Mouse (Mus musculus) telencephalon, adult 2 months (tissue): ENCODE measurements around the gene Rpl3l.
"Not testable (repeated sequence)": the region's sequence is repeated elsewhere in the genome, so short reads cannot be mapped to it uniquely, and the experiment has no call there.

Experiments
- DNase-seq: peaks from one replicate; pipeline ENCODE4 v3.0.0-alpha.2; 2011; ENCODE audit warnings: low read depth, low spot score

Rpl3l gene

DNA sequence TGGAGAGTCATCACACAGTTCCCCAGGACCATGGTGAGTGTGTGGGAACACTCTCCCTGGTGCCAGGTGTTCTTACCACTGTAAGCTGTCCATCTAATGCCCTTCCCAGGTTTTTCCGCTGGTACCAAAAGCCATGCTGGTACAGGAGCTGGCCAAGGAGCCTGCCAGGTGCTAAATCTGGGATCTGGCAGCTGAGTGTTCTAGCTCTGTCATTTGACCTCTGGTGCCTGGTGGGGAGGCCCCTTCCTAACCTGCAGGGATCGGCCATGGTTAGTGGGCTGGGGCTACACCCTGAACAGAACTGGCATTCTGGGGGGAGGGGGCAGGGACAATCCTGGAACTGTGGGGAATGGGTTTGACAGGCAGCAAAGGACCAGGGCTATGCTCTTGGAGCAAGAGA is at the start of gene Rpl3l:
Rpl3l (plus strand) TSS at position 203 of the 400 bp plus-strand sequence.
- no peak for DNase-seq

DNA sequence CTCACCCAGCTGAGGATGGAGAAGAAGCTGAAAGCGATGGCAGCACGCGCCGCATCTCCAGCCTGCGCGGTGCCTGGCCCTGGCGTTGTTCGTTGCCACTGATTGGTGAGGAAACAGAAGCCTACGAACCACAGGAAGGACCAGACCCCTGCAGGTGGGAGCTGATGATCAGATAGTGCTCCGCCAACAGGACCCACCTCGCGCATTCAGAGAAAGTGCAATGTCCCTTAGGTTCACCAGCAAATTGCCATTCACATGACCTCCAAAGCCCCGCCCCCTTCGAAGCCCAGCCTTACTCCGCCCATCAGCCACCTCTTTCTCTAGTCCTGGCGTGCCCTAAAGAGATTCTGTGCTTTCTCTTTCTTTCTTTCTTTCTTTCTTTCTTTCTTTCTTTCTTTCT is 41.1 kb upstream of the Rpl3l start:
- no peak for DNase-seq

DNA sequence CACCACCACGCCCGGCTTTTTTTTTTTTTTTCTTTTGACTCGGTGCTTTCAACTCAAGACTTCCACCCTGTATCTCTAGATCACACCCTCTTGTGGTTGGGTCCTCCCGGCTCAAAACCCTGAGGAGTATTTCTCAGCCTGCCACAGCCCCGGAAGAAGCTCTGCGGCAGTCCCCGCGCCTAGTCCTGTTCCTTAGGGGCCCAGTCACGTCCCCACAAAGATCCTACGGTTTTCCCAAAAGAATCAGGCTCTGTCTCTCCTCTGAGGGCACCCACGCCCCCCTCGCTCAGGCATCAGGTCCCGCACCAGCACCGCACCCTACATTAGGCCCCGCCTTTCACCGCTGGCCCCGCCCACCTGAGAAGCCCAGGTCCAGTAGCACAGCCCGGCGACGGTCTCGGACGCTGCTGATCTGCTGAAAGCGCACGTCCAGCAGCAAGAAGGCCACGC is 40.4 kb upstream of the Rpl3l start:
- DNase-seq = no peak

DNA sequence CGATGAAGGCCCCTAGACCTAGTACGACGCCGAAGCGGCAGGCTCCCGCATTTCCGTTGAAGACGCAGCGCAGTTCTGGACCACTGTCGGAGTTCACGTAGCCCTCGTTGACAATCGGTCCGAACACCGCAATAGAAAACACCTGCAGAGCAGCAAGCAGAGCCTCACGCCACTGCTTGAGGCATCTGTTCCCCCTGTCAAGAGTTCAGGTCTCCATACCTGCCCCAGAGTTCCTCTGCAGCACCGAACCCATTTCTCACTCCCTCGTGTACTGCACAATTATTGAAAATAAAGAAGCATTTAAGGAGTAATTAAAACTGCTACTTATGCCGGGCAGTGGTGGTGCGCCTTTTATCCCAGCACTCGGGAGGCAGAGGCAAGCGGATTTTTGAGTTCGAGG is 40.0 kb upstream of the Rpl3l start:
- DNase-seq = no peak

DNA sequence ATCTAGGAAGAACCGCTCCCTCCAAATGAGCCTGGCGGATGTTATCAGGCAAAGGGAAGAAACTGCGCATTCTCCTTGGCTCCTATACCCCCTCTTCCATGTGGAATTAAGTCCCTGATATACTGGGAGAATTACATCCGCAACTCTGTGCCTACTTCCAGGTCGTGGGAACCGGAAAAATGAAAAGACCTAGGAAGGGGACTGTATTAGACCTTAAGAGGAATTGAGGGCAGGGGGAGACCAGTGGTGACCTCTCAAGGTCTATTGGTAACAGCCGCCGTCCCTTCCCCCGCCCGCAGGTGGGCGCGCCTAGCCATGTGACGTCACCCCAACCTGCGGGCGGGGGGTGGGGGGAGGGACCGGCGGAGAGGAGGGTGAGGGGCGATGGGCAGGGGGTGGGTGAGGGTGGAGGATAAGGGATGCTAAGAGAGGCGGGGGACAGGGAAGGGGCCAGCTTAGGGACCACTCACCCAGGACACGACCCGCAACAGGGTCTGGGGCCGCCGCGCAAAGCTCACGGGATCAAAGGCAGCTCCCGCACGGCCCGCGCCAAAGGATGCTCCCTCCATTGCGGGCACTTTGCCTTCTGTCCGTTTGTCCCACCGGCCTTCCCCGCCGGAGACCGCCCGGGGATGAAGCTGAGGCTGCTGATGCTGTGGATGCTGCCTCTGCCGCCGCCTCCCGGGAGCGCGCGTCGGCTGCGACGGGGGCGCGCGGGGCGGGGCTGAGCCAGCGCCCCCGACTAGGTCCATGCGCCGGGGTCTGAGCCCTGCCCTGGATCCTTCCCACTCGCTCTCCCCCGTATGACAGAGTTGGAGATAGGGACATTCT is 38.2 kb upstream of the Rpl3l start, which contains the start of gene Syngr3:
Syngr3 (minus strand) TSS at position 705 of the 831 bp plus-strand sequence.
- no peak for DNase-seq

DNA sequence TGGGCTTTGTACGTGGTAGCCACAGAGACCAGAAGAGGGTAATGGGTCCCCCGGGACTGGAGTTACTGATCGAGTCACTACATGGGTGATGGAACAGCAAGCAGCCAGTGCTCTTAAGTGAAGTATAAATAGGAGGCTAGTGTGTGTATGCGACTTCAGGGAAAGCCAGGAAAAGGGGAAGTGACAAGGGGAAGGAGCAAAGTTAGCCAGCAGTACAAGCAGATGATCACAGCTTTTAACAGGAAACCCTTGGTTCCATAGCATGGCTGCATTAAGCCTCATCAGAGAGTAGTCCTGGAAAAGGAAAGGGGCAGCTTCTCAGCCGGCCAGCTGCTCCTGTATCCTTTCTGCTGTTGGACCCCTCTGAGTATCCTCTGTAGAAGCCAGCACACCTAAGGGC is 35.2 kb upstream of the Rpl3l start:
- no peak for DNase-seq

DNA sequence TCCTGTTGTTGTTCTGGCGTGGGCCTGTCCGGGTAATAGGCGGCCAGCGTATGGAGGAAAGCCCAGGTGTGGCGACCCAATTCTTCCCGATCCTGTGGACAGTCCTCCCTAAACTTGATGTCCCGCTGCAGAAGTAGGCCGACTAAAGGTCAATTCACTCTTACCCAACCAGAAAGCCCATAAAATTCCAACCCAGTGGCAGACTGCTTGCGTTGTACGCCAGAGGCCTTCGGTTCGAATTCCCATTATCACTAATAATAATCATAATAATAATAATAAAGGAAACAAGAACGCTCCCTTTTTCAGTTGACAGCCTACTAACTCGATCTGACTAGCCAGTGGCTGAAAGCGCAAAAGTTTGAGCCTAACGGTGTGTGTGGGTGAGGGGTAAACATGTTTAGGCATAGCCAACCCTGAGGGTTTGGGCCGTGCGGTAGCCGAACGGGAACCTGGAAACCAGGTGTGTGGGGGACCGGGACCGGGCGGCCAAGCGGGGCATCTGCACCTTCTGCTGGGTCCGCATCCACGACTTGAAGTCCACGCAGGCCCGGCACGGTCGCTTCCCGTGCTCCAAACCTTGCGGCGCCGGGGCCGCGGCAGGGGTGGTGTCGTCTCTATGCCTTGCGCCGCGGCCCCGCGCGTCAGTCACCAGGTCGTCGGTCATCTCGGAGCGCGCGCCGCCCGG is 32.2 kb upstream of the Rpl3l start:
- DNase-seq = no peak

DNA sequence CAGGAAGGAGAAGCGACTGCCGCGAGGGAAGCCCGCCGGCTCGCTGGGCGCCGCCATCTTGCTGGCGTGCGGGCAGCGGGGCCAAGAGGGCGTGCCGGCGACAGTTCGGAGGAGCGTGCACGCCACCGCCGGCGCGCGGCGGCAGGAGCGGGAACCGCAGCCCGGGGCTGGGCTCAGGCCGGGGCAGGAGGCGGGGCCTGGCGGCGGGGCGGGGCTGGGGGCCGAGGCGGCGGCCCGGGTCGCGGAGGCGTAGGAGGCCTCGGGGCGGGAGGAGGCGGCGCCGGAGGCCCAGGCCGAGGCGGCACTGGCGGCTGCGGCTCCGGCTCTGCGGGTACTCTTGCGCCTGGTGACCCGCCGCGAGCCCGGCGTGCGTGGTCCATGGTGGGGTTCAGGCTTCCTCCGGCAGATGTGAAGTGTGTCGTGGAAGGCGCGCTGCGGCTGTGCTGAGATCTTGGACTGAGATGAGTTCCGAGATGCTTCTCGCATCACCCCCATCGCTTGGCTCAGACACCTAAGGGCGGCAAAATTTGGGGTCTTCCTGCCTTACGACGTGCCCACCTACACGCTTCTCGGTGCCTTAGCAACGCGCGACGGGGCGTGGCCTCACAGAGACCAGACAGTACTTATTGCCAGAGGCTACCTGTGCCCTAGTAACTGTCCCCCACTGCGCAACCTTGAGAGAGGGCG is 31.5 kb upstream of the Rpl3l start, which contains the start of the genes Gfer and Noxo1:
Gfer (minus strand) TSS at position 146 of the 687 bp plus-strand sequence.
Noxo1 (plus strand) TSS at position 224 of the 687 bp plus-strand sequence.
- DNase-seq = no peak

DNA sequence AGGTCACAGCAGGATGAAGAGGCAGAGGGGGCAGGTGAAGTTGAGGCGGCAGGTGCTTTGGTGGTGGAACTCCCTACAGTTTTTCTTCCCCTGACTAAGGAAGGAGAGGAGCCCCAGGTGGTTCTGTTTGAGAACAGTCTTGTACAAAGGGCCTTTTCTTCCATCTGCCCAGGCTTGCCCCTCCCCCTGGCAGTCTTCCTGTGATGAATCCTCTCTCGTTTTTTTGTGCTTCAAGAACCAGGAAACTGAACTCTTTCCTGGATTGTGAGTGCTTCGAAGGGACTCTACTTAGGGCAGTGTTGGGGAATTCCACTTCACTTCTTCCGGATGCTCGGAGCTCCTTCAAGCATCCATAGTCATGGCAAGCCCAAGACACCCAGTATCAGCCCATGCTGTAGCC is 29.6 kb upstream of the Rpl3l start:
- no peak for DNase-seq

GRCm38 (mm10) chr17:24698715-24699114 is 28.9 kb upstream of the Rpl3l start:
- no peak for DNase-seq

DNA sequence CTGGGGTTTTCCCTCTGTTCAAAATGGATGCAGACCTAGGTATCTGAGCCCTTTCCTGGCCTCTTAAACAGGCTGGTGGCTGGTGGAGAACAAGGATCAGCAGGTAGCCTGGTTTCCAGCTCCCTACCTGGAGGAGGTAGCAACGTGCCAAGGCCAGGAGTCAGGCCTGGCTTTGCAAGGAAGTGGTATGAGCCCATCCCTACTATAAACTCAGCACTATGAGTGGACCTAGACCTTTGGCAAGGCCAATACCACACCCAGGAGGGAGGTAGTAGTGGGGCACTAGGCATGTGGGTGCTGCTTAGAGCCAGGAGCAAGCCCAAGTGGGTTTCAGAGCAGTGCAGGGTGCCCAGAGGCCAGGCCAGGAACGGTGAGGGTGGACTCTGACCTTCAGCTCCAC is 28.1 kb upstream of the Rpl3l start:
- no peak for DNase-seq

- no peak for DNase-seq
These were observed 26.4 kb upstream of the Rpl3l start for GRCm38 (mm10) chr17:24701251-24701650.

DNA sequence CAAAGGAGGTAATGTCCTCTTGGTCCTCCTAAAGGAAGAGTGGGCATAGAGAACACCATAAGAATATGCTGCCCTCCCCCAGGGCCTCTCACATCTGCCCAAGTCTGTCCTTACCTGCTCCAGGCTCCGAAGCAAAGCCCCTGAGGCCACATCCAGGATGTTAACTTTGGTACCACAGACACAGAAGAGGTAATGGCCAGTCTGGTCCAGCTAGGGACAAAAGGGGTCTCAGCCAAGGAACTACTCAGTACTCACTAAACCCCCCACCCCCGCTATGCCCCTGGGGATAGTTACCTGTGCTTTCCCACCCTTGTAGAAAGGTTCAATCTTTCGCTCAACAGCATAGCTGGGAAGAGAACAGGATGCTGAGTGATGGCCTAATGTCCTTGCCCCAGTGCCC is 21.8 kb upstream of the Rpl3l start:
- DNase-seq = no peak

GRCm38 (mm10) chr17:24706982-24707800 is 20.4 kb upstream of the Rpl3l start, which contains the start of gene Tbl3:
Gene Tbl3, minus strand, starts transcription at chr17:24707660.
- DNase-seq = peak; percentile 91

DNA sequence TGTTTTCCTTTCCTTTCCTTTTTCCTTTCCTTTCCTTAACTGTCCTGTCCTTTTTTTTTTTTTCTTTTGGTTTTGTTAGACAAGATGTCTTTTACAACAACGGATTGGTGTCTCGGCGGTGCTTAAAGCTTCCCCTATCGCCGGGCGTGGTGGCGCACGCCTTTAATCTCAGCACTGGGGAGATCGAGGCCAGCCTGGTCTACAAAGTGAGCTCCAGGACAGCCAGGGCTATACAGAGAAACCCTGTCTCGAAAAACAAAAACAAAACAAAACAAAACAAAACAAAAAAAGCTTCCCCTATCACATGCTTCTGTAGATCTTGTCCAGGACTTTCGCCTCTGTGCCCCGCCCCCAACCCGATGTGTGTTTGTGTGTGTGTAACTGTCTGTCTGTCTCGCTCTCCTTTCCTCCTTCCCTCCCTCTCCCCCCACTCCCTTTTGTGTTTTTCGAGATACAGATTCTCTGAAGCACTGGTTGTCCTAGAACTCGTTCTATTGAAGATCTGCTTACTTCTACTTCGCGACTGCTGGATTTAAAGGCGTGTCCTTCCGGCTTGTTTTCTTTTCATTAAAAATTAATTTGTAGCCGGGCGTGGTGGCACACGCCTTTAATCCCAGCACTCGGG is 19.7 kb upstream of the Rpl3l start:
- no peak for DNase-seq

DNA sequence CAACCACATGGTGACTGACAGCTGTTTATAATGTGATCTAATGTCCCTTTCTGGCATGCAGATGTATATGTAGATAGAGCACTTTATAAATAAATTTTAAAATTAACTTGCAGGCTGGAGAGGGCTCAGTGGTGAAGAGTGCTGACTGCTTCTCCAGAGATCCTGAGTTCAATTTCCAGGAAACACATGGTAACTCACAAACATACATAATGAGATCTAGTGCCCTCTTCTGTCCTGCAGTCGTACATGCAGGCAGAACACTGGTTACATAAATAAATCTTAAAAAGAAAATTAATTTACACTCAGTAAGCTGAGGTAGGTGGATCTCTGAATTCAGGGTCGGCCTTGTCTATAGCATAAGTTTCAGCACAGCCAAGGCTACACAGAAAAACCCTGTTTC is 19.0 kb upstream of the Rpl3l start:
- no peak for DNase-seq

- no peak for DNase-seq
These were observed 12.1 kb upstream of the Rpl3l start for GRCm38 (mm10) chr17:24715556-24715955.

DNA sequence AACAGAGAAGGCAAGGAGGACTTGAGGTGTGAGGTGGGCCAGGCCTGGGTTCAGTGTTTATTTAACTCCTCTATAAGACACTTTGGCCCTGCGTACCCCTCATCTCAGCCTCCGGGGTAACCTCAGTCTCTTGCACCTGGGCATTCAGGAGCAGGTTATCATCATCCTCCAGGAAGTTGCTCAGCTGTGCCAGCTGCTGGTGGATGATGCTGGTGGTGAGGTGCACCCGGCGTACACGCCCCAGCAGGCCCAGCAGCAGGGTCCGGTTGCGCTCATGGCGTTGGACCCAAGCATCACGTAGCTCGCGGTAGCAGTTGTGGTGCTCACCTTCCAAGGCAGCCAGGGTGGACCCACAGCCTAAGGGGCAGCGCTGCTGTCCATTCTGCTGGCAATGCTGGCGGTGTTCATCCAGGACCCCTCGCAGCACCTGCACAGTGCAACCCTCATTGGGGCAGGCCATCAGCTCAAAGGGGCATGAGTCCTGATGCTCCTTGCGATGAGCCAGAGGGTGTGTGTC is 11.4 kb upstream of the Rpl3l start:
- DNase-seq = no peak

DNA sequence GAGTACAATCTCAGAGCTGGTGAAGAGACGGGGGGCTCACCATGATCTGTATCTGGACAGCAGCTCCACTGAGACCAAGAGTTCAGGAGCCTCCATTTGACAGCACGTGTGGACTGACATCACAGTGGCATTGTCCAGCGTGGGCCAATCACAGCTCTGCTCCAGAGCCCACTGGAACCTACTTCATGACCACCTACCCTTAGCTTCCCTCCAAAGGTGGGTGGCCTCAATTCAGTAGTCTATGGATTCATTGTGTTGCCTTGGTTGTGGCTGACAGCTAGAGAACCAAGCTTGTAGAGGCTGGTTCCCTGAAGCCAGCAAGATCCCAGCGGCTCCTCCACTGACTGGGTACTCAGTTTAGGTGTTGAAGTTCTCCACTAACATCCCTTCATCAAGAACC is 9.7 kb upstream of the Rpl3l start, which contains the start of the genes Rnf151 and Rps2:
Rnf151 (minus strand) TSS at position 121 of the 400 bp plus-strand sequence.
Rps2 (plus strand) TSS at position 174 of the 400 bp plus-strand sequence.
- no peak for DNase-seq

- DNase-seq = not testable (repeated sequence)
These were observed 8.7 kb upstream of the Rpl3l start for GRCm38 (mm10) chr17:24718938-24719337.
